Mouse (Mus musculus) spleen, postnatal 10 days (tissue): ENCODE measurements around the gene Poc5.

ENCODE experiments used
- DNase-seq, 2 experiments: peaks; one replicate each; pipeline ENCODE4 v3.0.0; 2021 to 2022; ENCODE audit warnings: low spot score in 2 of 2

The Poc5 gene

DNA sequence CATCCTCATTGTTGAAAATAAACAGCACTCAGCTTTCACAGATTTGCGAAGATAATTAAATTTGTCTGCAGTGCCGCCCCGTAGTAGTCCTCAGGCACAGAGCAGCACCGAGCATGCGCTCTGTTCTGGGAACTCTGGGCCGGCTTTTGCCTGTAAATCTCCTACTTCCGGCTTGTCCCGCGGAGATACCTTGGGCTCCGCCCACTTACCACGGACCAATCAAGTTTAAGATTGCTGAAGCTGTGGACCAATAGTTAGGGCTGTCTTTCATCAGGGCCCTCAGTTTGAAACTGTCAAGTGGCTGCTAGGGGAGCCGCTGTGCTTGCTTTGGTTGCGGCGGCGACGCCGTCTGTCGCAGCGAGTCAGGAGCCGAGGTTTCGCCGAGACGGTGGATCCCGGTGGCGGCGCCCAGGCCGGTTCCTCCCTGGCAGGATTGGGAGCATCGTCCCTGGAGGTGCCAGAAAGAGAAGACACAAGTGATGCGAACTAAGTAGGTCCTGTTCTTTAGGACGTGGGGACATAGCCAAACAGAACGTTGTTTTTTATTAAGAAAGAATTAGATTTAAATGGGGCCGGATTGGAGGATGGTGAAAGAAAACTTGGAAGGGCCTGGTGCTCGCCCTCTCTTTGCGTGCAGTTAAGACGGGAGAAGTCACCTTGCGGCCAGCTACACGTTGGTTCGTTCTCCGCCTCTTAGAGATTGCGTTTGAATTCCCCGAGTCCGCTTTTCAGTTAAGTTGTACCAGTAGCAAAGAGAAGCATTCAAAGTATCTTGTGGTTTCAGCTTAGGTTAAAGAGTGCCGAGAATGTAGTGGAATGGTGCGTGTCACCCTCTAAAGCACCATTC lies at the start of gene Poc5:
Gene Poc5, plus strand, starts transcription at position 253 of the 847 bp plus-strand sequence.
- DNase-seq, result peak; percentile 96 to 99

GRCm38 (mm10) chr13:96341461-96341860 lies 46.6 kb upstream of the Poc5 start:
- no peak for DNase-seq

DNA sequence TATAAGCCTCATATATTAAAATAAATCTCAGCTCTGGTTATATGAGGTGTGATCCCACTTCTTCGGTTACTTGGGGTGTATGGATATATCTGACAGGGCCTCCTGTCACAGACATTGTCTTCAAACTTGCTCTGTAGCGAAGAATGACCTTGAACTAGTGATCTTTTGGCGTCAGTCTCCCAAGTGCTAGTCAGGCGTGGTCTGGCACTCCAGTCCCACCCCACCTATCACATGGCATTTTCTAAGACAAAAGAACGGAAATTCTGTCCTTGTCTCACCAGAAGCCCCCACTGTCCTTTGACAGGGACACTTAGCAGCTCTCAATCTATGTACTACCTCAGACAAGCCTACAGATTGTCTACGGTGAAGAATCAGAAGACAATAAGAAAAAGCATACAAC lies 43.3 kb upstream of the Poc5 start:
- no peak for DNase-seq

GRCm38 (mm10) chr13:96346581-96346980 lies 41.5 kb upstream of the Poc5 start:
- DNase-seq, result no peak

DNA sequence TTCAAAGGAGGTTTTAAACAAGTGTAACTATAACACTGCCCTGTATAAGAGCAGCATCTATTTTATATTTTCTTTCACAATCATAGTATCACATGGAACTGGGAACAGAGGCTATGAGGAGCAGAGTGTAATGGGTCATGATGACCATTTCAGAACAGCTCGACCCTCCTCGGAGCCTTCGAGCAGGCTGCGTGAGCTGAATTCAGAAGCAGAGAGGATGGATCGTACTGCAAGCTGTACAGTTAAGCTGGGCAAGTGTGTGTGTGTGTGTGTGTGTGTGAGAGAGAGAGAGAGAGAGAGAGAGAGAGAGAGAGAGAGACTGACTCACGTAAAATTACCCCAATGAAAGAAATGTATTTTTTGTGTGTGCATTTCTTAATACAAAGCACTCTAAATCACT lies 37.9 kb upstream of the Poc5 start:
- DNase-seq, result no peak

GRCm38 (mm10) chr13:96351264-96351663 lies 36.8 kb upstream of the Poc5 start:
- no peak for DNase-seq

DNA sequence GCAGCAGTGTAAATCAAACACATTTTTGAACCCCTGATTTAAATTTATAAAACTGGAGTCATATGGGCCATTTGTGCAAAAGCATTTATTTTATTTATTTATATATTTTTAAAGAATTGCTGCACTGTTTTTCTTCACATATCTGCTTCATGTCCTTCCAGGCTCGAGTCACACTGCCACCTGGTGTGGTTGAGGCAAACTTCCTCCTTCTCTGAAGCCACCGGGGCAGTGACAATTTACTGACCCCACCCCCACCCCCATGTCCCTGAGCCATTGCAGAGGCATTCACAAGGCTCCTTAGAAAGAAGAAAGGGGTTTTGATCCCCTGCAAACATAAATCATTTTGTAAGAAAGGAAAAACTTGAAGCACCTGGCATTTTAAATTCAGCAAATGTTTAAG lies 12.6 kb upstream of the Poc5 start:
- peak in 1 of 2 experiments; percentile 34 for DNase-seq

DNA sequence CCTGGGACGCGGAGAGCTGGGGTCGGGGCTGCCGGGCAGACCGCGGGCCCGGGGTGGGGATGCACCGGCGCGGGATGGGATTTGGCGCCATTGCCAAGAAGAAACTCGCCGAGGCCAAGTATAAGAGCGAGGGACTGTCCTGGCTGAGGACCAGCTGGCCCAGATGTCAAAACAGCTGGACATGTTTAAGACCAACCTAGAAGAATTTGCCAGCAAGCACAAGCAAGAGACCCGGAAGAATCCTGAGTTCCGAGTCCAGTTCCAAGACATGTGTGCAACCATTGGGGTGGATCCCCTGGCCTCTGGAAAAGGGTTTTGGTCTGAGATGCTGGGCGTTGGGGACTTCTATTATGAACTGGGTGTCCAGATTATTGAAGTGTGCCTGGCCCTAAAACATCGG lies 11.2 kb upstream of the Poc5 start:
- no peak for DNase-seq

DNA sequence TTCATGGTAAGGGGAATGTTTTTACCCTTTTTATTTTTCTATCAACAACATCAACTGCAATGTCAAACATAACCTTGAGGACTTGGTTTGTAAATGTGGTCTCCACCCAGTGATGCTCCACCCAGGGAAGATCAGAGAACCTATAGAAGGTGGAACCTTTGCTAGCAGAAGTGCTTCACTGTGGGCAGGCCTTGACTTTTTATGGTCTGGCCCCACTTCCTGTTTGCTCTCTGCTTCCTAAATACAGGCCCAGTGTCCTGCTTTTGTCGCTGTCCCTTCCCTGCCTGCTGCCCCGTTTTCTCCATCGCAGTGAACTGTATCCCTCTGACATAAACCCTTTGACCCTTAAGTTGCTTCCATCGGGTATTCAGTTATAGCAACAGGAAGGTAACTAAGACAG lies 10.2 kb upstream of the Poc5 start:
- DNase-seq, result no peak

DNA sequence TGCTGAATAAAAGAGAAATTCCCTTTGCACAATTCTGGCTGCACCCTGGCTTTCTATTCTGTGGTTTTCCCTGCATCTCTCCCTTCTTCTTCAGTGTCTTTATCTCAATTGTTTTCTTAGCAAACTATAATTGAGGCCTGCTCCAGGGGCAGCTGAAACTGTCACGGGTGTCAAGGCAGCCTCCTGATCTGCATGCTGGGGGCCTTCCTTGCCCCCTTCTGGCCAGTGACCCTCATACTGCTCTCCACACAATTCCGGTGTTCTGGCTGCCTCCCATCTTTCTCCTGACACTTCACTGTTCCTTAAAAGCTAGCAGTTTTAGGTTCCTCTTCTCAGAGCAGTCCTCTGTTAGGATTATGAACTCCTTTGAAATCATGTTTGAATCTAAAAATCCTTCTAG lies 1.2 kb downstream of the Poc5 start:
- DNase-seq, result no peak

GRCm38 (mm10) chr13:96401251-96401650 lies 13.2 kb downstream of the Poc5 start:
- no peak for DNase-seq

DNA sequence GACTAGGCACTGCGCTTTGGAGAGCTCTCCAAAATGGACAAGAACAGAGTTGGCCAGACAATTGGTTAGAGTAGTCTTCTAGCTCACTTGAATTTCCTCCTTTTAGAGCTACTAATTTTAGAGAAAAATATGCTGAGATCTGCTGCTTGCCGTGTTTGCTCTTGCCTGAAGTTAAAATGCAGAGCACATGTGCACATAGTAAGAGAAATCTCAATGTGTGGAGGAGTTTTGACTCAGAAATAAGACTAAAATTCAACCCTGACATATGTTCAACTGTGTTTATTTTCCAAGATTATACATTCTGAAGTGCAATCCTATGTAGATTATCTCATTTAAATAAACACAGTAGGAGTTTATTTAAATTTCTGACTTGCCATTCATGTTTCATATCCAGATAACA lies 17.4 kb downstream of the Poc5 start:
- DNase-seq, result no peak

GRCm38 (mm10) chr13:96407040-96407439 lies 18.9 kb downstream of the Poc5 start:
- no peak for DNase-seq

GRCm38 (mm10) chr13:96408786-96409185 lies 20.7 kb downstream of the Poc5 start:
- DNase-seq, result no peak

DNA sequence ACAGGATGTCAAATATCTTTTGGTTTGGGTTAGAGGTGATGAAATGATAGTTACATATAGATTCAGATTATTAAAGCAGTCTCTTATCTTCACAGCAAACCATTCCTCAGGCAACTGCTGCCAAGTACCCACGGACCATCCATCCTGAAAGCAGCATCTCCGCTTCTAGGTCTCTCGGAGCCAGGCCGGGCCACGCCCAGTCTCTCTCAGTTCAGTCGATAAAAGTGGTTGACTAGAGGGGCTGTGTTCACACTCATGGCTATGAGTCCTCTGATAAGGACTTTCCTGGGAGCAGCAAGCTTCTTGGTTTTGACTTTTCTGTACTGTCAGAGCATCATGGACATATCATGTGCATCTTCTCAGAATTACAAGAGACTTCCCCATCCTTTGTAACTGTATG lies 26.3 kb downstream of the Poc5 start:
- DNase-seq, result no peak

GRCm38 (mm10) chr13:96416380-96416779 lies 28.3 kb downstream of the Poc5 start:
- DNase-seq, result no peak

DNA sequence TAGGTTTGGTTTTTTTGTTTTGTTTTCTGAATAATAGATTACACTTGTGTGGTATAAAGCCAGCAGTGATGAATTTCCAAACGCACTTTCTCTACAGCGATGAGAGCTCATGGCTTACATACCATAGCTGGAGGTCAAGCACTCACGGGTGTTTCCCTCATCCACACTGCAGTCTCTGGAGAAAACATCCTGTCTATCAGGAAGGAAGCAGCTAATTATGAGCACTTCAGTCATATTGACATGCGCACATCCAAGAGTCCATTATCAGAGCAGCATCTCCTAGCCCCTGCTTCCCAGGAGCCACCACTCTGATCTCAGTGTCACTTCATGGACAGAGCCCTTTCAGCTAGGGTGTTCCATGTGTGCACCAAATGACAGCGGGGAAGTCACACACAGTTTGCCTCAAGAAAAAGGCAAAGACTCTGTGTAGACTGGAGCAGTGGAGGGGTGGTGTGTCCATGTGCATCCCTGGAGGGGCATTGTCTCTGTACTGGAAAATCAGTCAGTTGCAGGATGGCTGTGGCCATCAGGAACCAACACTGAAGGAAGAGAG lies 29.2 kb downstream of the Poc5 start:
- no peak for DNase-seq

DNA sequence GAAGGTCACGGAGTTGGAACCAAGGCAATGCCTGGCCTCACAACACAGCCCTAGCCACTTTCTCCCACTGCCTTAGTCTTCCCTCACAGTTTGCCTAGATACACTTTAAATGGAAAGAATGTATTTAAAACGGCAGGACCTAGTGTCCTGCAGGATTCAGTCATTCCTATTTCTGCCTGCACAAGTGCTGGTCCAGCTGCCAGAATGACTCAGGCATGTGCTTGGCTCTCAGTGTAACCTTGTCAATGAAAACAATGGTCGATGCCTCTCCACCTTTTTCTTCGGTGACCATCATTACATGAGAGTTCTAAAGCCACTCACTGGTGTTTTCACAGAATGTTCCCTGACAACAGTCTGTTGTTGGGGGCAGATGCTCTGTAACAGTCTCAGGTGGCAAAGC lies 30.4 kb downstream of the Poc5 start:
- no peak for DNase-seq

DNA sequence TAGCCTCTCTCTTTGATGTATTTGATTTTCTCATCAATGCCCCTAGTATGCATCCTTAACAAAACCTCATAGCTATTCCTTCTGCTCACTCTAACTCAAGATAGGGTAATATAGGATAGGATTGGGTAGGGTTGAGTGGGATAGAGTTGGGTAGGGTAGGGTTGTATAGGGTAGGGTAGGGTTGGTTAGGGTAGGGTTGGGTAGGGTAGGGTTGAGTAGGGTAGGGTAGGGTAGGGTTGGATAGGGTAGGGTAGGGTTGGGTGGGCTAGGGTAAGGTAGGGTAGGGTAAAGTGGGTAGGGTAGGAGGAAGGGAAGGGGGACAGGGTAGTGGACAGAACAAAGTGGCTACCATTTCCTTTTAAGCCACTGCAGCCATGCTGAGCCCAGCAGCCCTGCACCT lies 33.1 kb downstream of the Poc5 start:
- DNase-seq, result no peak

DNA sequence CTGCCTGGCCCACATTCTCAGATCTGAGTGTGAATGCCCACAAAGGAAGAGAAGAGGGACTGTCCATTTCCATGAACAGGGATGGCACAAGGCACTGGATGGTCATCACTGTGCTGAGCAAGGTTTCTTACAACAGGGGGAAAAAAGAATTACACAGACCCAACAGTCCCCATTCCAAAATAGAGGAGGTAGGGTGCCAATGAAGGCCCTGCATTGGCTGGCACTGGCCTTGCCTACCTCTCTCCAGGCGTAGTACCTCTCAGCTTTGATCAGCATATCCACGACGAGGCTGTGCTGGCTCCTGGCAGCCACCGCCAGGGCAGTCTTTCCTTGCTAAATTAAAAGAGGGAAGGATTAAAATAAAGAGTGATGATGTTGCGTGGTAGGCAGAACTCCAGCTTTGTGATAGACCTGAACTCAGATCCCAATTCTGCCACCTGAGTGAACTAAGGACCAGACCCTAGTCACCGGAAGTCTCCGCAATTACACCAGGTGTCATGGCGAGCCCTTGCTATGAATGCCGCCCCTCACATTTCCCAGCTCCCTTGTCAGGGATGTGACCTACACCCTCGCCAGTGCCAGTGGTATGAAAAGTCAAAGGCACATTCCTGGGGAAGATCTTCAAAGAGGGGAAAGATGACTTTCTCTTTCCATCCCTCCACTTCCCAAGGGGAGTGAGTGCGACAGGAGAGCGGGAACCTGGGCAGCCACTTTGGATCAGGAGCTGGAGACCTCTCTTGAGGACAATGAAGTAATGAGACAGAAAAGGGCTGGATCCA lies 36.6 kb downstream of the Poc5 start:
- no peak for DNase-seq

GRCm38 (mm10) chr13:96426044-96426443 lies 38.0 kb downstream of the Poc5 start:
- no peak for DNase-seq

DNA sequence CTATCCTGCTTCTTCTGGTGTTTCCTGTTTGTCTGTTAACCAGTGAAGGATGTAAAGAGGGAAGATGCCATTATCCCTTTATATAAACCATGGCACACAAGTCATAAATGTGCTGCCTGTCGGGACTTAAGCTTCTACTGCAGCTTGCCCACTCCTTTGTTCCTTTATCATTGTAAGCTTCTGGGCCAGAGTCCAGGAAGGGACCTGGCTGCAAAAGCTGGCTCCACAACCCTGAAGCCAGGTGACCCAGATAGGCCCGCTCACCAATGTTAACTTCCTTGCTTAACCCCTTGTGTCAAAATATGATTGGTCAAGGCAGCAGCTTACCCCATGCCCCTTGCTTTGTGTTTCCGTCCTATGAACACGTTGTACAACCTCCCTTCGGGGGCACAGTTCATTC lies 40.4 kb downstream of the Poc5 start:
- DNase-seq, result no peak
